Mouse (Mus musculus): ENCODE data around the gene Hs2st1.

GRCm38 (mm10) chr3:144475891-144476290 lies 94.1 kb downstream of the Hs2st1 start:
- TF ChIP-seq CTCF (IDR thresholded peaks at IDR 0.05; ENCODE audit: low read depth): no peak
- TF ChIP-seq EP300 (IDR thresholded peaks at IDR 0.05; ENCODE audit: low read depth): no peak

Measured in liver, postnatal 0 days (tissue).